Mouse (Mus musculus) kidney, adult 2 months (tissue): ENCODE measurements around the gene Tpo. TPM values are rescaled to one million over a fixed set of nuclear protein-coding genes. Genes with fewer than 3 reads are reported as not detected.

ENCODE experiments used
- DNase-seq: peaks from one replicate; pipeline ENCODE4 v3.0.0; 2021
- H3K27ac ChIP-seq: fragments of 200-500 bp; 2 replicates; pipeline ENCODE4 v1.5.1; 2012; ENCODE audit warnings: low read depth, low read length, control low read depth, inconsistent platforms; ENCODE audit not compliant: insufficient read depth
- H3K27me3 ChIP-seq: fragments of 200-500 bp; replicated peaks from 2 replicates; pipeline ENCODE4 v1.6.1; 2012; ENCODE audit warnings: mild to moderate bottlenecking, moderate library complexity, low read length, inconsistent platforms; ENCODE audit not compliant: control insufficient read depth, insufficient read depth
- H3K36me3 ChIP-seq: fragments of 200-500 bp; 2 replicates; pipeline ENCODE4 v1.6.1; 2012; ENCODE audit warnings: mild to moderate bottlenecking, moderate library complexity, low read length, inconsistent platforms; ENCODE audit not compliant: control insufficient read depth, insufficient read depth
- H3K4me1 ChIP-seq: fragments of 200-500 bp; 2 replicates; pipeline ENCODE4 v1.6.1; 2011; ENCODE audit warnings: low read length; ENCODE audit not compliant: control insufficient read depth, insufficient read depth
- H3K4me3 ChIP-seq: fragments of 200-500 bp; 2 replicates; pipeline ENCODE4 v1.5.1; 2011; ENCODE audit warnings: mild to moderate bottlenecking, low read depth, low read length, control low read depth; ENCODE audit not compliant: insufficient read depth
- CTCF ChIP-seq: fragments of 200-500 bp; conservative IDR thresholded peaks from 2 replicates; pipeline ENCODE4 v1.5.1; 2011; ENCODE audit warnings: low read depth, mild to moderate bottlenecking, control low read depth, low read length, moderate library complexity, mixed read lengths; ENCODE audit not compliant: insufficient read depth, insufficient read length
- POLR2A ChIP-seq: fragments of 200-500 bp; IDR thresholded peaks from one replicate; pipeline ENCODE4 v1.6.1; 2011; ENCODE audit warnings: low read depth, low read length, control low read depth
- WGBS: fragments of 180-500 bp; shearing (Covaris S2); methylation state at CpG from one replicate; pipeline ENCODE4 v1.1.7; 2018; 5-methylcytosine and 5-hydroxymethylcytosine counted together
- polyA plus RNA-seq: library from polyadenylated mRNA; depleted of rRNA; stranded (reverse); fragments of >200 nt; gene quantifications from 2 replicates; pipeline ENCODE4 v1.2.3, GENCODE M21; 2012

The Tpo gene
- polyA plus RNA-seq, 1 experiment, result not detected

DNA sequence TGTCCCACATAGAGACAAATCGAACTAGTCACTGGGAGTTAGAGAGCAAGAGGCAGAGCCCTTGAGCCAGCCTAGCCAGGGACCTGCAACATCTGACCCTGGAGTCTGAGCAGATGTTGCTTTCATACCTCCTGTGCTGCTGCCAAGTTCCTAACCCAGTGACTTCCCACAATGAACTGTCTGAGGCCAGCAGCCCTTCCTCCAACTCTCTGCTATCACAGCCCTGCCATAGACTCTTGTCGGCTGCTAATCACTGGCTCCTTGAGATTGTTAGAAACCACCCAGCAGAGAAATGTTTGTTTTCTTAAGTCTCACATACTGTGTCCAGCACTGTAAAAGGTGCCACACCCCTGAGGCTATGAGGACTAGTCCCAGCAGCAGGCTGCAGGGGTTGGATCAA, 56.1 kb downstream of the Tpo start:
- no peak for TF ChIP-seq POLR2A
- TF ChIP-seq CTCF, result no peak
- H3K36me3 ChIP-seq, result no peaks in the 10 kb centered on the region
- no peaks in the 10 kb centered on the region for H3K4me1 ChIP-seq
- H3K27ac ChIP-seq, result no peak overlapping the region
- H3K4me3 ChIP-seq, result no peak overlapping the region
- no peaks in the 10 kb centered on the region for H3K27me3 ChIP-seq
- no peak for DNase-seq
- WGBS, result 54% methylated on average over 2 of the region's 2 CpGs

DNA sequence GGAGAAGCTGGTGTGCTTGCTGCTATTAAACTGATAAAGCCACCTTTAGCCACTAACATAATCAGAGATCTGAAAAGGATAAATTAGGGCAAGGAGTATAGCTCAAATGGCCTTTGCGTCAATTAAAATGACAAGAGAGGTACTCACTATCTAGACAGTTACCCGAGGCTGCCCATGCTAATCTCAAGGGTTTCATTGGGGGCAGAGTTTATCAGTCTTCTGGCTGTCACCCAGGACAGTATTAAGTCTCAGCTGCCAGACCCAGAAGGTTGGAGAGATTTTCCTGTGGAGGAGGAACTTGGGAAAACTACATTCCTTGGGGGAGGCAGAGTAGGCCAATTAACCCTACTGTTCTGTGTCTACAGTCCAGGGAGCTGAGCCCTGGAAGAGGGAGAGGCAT, 63.1 kb downstream of the Tpo start:
- Histone ChIP-seq H3K4me1 (0 out of 2 replicates have a peak, but pooled peaks cover 3% of the 10 kb centered on the region), H3K36me3 (no peaks in the 10 kb centered on the region), H3K4me3 (no peak overlapping the region), H3K27ac (no peak overlapping the region), H3K27me3 (no peaks in the 10 kb centered on the region)
- peak; percentile 47 for DNase-seq
- WGBS, result 50% methylated on average over 2 of the region's 2 CpGs
- TF ChIP-seq CTCF (no peak), POLR2A (no peak)

DNA sequence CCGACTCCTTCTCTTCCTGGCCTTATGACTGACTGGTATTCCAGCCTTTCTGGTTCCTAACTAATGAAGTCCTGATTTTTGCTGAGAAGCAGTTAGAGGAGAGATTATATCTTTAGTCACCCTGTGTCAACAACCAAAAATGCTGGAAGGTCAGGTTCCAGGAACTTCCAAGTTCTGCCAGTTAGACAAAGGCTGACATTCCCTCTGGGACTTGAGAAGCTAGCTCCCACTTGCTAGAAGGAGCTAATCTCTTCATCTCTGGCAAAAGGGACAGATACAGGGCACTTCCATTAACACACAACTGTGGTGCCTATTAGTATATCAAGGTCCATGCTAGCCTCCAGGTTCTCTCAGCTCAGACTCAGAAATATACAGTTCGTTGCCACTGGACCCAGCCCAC, 64.6 kb downstream of the Tpo start:
- H3K4me1 ChIP-seq, result 0 out of 2 replicates have a peak, but pooled peaks cover 3% of the 10 kb centered on the region

DNA sequence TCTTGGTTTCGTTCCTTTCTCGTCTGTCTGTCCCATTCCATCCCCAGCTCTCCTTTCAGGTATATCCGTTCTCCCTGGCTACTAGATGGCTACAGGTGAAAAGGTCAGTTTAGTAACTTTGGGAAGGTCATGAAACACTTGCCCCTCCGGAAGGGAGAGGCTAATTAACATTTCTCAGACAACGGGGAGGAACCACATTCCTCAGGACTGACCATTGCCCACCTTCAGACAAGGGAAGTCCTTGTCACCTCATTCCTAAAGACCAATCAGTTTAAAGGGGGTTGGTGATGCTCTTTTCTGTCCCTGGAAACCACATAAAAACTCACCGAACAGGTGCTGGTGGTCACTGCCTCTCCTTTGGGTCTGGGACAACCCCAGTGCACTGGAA, 70.3 kb downstream of the Tpo start:
- H3K27me3 ChIP-seq, result no peaks in the 10 kb centered on the region
- no peak for DNase-seq
- no peaks in the 10 kb centered on the region for H3K36me3 ChIP-seq
- TF ChIP-seq CTCF, result no peak
- no peak overlapping the region for H3K27ac ChIP-seq
- no peaks in the 10 kb centered on the region for H3K4me1 ChIP-seq
- H3K4me3 ChIP-seq, result no peak overlapping the region
- WGBS, result 30% methylated on average over 6 of the region's 6 CpGs

More for the DNA sequence above, 64.6 kb downstream of the Tpo start:
- no peak overlapping the region for H3K4me3 ChIP-seq
- 77% methylated on average over 2 of the region's 2 CpGs for WGBS
- H3K27ac ChIP-seq, result no peak overlapping the region
- H3K36me3 ChIP-seq, result no peaks in the 10 kb centered on the region
- H3K27me3 ChIP-seq, result no peaks in the 10 kb centered on the region
- no peak for DNase-seq
- TF ChIP-seq POLR2A, result no peak
- no peak for TF ChIP-seq CTCF

DNA sequence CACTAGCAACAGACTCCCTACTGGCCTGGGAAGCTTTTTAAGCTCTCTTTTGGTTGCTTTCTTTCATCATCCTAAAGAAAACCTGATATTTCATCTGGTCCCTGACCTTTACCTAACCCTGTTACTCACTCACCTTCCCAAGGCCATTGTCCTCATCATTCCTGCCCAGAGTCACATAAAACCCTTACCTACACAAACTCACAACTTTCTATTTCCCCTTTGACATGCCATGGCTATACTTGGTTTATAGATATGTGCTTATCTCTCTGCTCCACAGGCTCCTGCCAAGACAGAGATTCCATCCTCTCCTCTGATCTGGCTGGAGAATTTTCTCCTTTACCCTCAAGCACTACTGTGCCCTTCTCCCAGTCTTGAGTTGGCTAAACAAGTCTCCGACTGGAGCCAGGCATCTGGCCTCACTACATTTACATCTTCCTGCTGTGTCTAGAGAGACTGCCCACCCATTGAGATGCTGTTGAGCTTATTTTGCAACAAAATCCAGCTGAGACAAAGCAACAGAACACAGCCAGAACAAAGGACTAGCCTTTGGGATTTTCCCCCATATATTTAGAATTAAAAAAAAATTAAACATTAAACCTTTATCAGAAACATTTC, 70.8 kb downstream of the Tpo start:
- Histone ChIP-seq H3K4me1 (no peaks in the 10 kb centered on the region), H3K4me3 (no peak overlapping the region), H3K27ac (no peak overlapping the region), H3K27me3 (no peaks in the 10 kb centered on the region), H3K36me3 (no peaks in the 10 kb centered on the region)
- no peak for TF ChIP-seq CTCF
- no peak for DNase-seq
- WGBS, result 37% methylated on average over 1 of the region's 1 CpGs

DNA sequence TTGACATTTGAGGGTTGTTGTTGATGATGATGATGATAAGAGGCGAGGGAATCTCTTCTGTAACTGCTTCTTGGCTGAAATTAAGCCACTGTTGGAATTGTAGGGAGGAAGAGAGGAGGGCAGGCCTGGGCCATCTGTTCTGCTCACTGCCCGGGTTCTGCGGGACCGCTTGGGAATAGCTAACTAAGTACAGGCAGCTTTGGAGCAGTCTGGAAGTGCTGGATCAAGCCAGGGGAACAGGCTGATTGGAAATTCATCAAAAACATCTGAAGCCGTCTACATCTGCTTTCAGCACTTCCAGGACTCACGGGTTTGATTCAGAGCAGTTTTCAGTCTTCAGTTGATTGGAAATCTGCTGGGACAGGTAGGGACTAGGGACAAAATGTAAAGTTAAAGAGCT, 74.4 kb downstream of the Tpo start:
- TF ChIP-seq CTCF (no peak), POLR2A (no peak)
- Histone ChIP-seq H3K4me3 (no peak overlapping the region), H3K36me3 (no peaks in the 10 kb centered on the region), H3K27me3 (no peaks in the 10 kb centered on the region), H3K4me1 (no peaks in the 10 kb centered on the region), H3K27ac (no peak overlapping the region)
- WGBS, result 82% methylated on average over 6 of the region's 6 CpGs
- DNase-seq, result no peak

DNA sequence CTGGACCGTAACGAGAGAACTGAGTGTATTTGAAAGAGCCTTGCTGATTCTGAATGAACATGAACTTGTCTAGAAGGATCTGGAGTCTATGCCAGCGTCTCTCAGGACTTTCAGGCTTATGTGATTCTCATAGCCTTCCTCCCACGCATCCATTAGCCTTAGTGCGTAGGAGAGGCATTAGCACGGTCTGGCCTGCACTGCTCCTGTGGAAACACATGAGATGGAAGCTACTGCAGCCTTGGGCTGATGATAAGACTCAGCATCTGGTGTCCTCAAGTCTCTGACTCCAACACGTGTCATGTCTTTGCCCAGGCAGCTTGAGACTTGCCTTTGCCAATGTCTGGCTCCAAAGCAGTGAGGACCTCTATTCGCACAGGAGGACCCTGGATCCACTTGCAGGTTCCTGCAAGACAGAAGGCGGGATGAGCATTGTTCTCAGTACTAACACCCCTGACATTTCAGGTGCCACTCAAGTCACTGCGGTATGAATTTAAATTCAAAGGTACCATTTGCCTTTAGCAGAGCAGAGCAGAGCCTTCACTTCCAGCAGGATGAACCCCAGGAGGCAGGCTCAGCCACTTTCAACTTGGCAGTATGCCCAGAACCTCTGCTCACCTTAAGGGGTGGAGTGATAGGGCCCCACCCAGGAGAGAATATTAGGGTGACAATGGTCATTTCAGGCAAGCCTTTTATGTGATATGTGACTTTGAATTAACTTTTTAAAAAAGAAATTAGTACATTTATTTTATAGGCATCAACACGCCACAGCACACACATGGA, 77.5 kb downstream of the Tpo start:
- no peaks in the 10 kb centered on the region for H3K4me1 ChIP-seq
- DNase-seq, result no peak
- no peak overlapping the region for H3K27ac ChIP-seq
- WGBS, result 85% methylated on average over 11 of the region's 11 CpGs
- H3K4me3 ChIP-seq, result no peak overlapping the region
- no peaks in the 10 kb centered on the region for H3K27me3 ChIP-seq
- H3K36me3 ChIP-seq, result no peaks in the 10 kb centered on the region
- TF ChIP-seq CTCF (no peak), POLR2A (no peak)
